Comparison of ENCODE assay signal across 8 mouse cellular contexts in the genomic region with DNA sequence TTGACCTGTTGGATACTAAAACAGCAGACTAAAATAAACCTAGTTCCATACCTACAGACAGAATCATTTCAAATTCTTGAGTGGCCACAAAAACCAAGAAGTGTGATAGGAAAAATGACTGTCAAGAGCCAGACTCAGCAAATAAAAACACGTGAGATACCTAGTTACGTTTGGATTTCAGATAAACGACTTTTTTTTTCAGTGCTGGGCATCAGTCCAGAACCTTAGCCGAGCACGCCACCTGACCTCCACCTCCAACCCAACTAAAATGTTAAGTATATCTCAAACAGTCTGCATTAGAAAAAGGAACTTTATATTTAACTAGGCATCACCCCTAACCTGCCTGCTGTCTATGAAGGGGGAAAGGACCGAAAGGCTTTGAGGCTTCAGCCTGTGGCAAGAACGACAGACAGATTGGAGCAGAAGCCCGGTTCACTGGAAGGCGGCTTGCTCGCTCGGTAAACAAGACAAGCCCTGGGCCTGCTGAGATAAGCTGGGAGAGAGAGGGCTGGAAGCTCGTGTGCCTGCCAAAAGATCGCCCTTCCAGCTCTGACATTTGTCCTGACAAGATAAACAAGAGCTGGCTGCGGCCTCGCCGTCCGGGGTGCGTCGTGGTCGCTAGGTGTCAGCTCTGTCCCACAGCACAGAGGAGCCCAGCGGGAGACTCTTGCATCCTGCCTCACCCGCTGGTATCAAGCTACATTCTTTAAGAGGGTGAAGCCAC. TPM values are rescaled to one million over a fixed set of nuclear protein-coding genes. Genes with fewer than 3 reads are reported as not detected.
DNase-seq lines count a peak whose midpoint lies in the region; ATAC-seq and TF ChIP-seq lines count a peak whose summit lies in the region.

No protein-coding gene starts in this region.

- peak; percentile 90 for ATAC-seq in forebrain, embryonic 16.5 days
- ATAC-seq in lung, embryonic 14.5 days (ENCODE audit: insufficient read depth) = peak; percentile 93

- no peak overlapping the region for H3K27ac ChIP-seq in forebrain, embryonic 16.5 days (ENCODE audit: low read length)
- peak overlapping the region; percentile 85 for H3K27ac ChIP-seq in lung, embryonic 14.5 days (ENCODE audit: low read depth)
- no peak overlapping the region for H3K27ac ChIP-seq in olfactory bulb, adult 2 months (ENCODE audit: insufficient read depth, low read depth, low read length)
- H3K27ac ChIP-seq in thymus, adult 2 months (ENCODE audit: control insufficient read depth, insufficient read depth, low read length) = no peak overlapping the region

- H3K4me2 ChIP-seq in forebrain, embryonic 16.5 days (ENCODE audit: low read length) = peak overlapping the region; percentile 51
- peak overlapping the region; percentile 72 for H3K4me2 ChIP-seq in lung, embryonic 14.5 days

- no peaks in the 10 kb centered on the region for H3K27me3 ChIP-seq in forebrain, embryonic 16.5 days (replicated peaks; ENCODE audit: control insufficient read depth, insufficient read depth, low read length)
- no peaks in the 10 kb centered on the region for H3K27me3 ChIP-seq in lung, embryonic 14.5 days (ENCODE audit: insufficient read depth, low read length)
- no peaks in the 10 kb centered on the region; the same call in 1 of the 2 replicates for H3K27me3 ChIP-seq in thymus, adult 2 months (ENCODE audit: control insufficient read depth, insufficient read depth, low read length)

- peaks cover 20% of the 10 kb centered on the region for H3K4me1 ChIP-seq in forebrain, embryonic 16.5 days (replicated peaks; ENCODE audit: control insufficient read depth, insufficient read depth, low read length)
- H3K4me1 ChIP-seq in lung, embryonic 14.5 days (ENCODE audit: insufficient read depth) = peaks cover 9% of the 10 kb centered on the region; the same call in 1 of the 2 replicates
- peaks cover 7% of the 10 kb centered on the region for H3K4me1 ChIP-seq in olfactory bulb, adult 2 months (ENCODE audit: control insufficient read depth, insufficient read depth, low read length)
- H3K4me1 ChIP-seq in thymus, adult 2 months (replicated peaks; ENCODE audit: control insufficient read depth, insufficient read depth, low read length) = peaks cover 2% of the 10 kb centered on the region; the same call in 1 of the 2 replicates

- TF ChIP-seq POLR2A in olfactory bulb, adult 2 months (IDR thresholded peaks at IDR 0.05; ENCODE audit: insufficient read depth, low read depth, low read length) = no peak
- TF ChIP-seq POLR2A in thymus, adult 2 months (IDR thresholded peaks at IDR 0.05; ENCODE audit: control insufficient read depth, extremely low read depth, insufficient read depth, low read length, poor library complexity) = no peak

- no peak overlapping the region; the same call in 1 of the 2 replicates for H3K4me3 ChIP-seq in forebrain, embryonic 16.5 days (replicated peaks; ENCODE audit: low read length)
- H3K4me3 ChIP-seq in lung, embryonic 14.5 days (ENCODE audit: low read depth, low read length) = peak overlapping the region; percentile 12; the same call in 1 of the 2 replicates
- 0 out of 2 replicates have a peak overlapping the region, but pooled peaks have one; percentile 14 for H3K4me3 ChIP-seq in olfactory bulb, adult 2 months (ENCODE audit: insufficient read depth, low read depth, low read length)
- no peak overlapping the region for H3K4me3 ChIP-seq in thymus, adult 2 months (ENCODE audit: control insufficient read depth, insufficient read depth, low read length)

- no peaks in the 10 kb centered on the region for H3K9me3 ChIP-seq in forebrain, embryonic 16.5 days (ENCODE audit: control insufficient read depth, low read length)
- no peaks in the 10 kb centered on the region for H3K9me3 ChIP-seq in lung, embryonic 14.5 days (ENCODE audit: low read depth, low read length)

- intact Hi-C loops in heart, postnatal 36 days (cut with DNase I) = loop anchor here (1.0 to 5.0 kb wide), 5 partner anchors 21 to 390 kb away; a partner anchor contains a TSS

- 11% methylated on average over 22 of the region's 22 CpGs for WGBS in forebrain, embryonic 16.5 days
- 3% methylated on average over 22 of the region's 22 CpGs for WGBS in lung, embryonic 14.5 days
- WGBS in olfactory bulb, adult 2 months = 34% methylated on average over 22 of the region's 22 CpGs
- WGBS in thymus, adult 2 months = 22% methylated on average over 22 of the region's 22 CpGs

- peak; percentile 81 for TF ChIP-seq CTCF in lung, embryonic 14.5 days (IDR thresholded peaks at IDR 0.05; ENCODE audit: low read depth)
- TF ChIP-seq CTCF in olfactory bulb, adult 2 months (IDR thresholded peaks at IDR 0.05; ENCODE audit: insufficient read depth, low read depth, low read length) = 0 out of 2 replicates have a peak, but pooled peaks have one; percentile 35
- TF ChIP-seq CTCF in thymus, adult 2 months (IDR thresholded peaks at IDR 0.05; ENCODE audit: borderline replicate concordance, control insufficient read depth, extremely low read depth, insufficient read depth, low read length, poor library complexity) = peak; percentile 84; the same call in 1 of the 2 replicates

- peak overlapping the region; percentile 31; the same call in 1 of the 2 replicates for H3K9ac ChIP-seq in forebrain, embryonic 16.5 days (replicated peaks; ENCODE audit: low read depth, low read length)
- H3K9ac ChIP-seq in lung, embryonic 14.5 days = peak overlapping the region; percentile 32

- DNase-seq in ES-CJ7 (ENCODE audit: low read depth, low spot score) = peak; percentile 80
- peak; percentile 91 for DNase-seq in cerebellum, adult 11-12 months
- DNase-seq in heart, postnatal 36 days = peak; percentile 78 to 82
- DNase-seq in layer of hippocampus, adult 8-10 months (ENCODE audit: low spot score in 2 of 2) = peak; percentile 49 to 73
- DNase-seq in lung, embryonic 14.5 days = peak; percentile 93
- DNase-seq in thymus, adult 2 months = peak; percentile 71

- H3K36me3 ChIP-seq in forebrain, embryonic 16.5 days (ENCODE audit: control insufficient read depth, insufficient read depth) = no peaks in the 10 kb centered on the region
- H3K36me3 ChIP-seq in lung, embryonic 14.5 days (ENCODE audit: insufficient read depth) = no peaks in the 10 kb centered on the region
- no peaks in the 10 kb centered on the region for H3K36me3 ChIP-seq in thymus, adult 2 months (ENCODE audit: control insufficient read depth, insufficient read depth, low read length)

RNA-seq across cellular contexts. Expression of a gene that starts 32.8 kb away (rescaled TPM):
- polyA plus RNA-seq in forebrain, embryonic 16.5 days (2015; fragmentation: Nextera tagmentation; extraction: Ambion mirVana) = 26.0 and 26.1 TPM in 2 replicates
- total RNA-seq in heart, postnatal 36 days (2021) = 10 to 100 TPM; 30.3 to 31.9 TPM
- 10 to 100 TPM; 26.9 to 35.8 (median 30.0) TPM for total RNA-seq in layer of hippocampus, adult 8-10 months (2022)
- 29.4 and 33.3 TPM in 2 replicates for polyA plus RNA-seq in lung, embryonic 14.5 days (2014; fragmentation: Nextera tagmentation; extraction: Ambion mirVana)
- polyA plus RNA-seq in olfactory bulb, adult 2 months (2012; ENCODE audit: insufficient read depth, insufficient read length, low replicate concordance, missing spikeins) = not detected in 2 replicates
- 13.3 and 14.4 TPM in 2 replicates for polyA plus RNA-seq in thymus, adult 2 months (2012; rRNA removed)

RNA-seq across cellular contexts. Expression of a gene that starts 32.9 kb away (rescaled TPM):
- 15.0 and 16.3 TPM in 2 replicates for polyA plus RNA-seq in forebrain, embryonic 16.5 days (2015; fragmentation: Nextera tagmentation; extraction: Ambion mirVana)
- total RNA-seq in heart, postnatal 36 days (2021) = 10 to 100 TPM; 47.4 to 53.7 TPM
- total RNA-seq in layer of hippocampus, adult 8-10 months (2022) = 10 to 100 TPM; 15.5 to 24.9 (median 18.6) TPM
- 13.1 and 14.5 TPM in 2 replicates for polyA plus RNA-seq in lung, embryonic 14.5 days (2014; fragmentation: Nextera tagmentation; extraction: Ambion mirVana)
- not detected in 2 replicates for polyA plus RNA-seq in olfactory bulb, adult 2 months (2012; ENCODE audit: insufficient read depth, insufficient read length, low replicate concordance, missing spikeins)
- 4.0 and 5.0 TPM in 2 replicates for polyA plus RNA-seq in thymus, adult 2 months (2012; rRNA removed)

RNA-seq across cellular contexts. Expression of a gene that starts 33.5 kb away (rescaled TPM):
- 4.9 and 6.9 TPM in 2 replicates for polyA plus RNA-seq in forebrain, embryonic 16.5 days (2015; fragmentation: Nextera tagmentation; extraction: Ambion mirVana)
- 10 to 100 TPM in 1 of 2 experiments, 1 to 10 TPM in 1; 6.3 to 13.9 TPM for total RNA-seq in heart, postnatal 36 days (2021)
- 10 to 100 TPM; 20.1 to 27.1 (median 24.5) TPM for total RNA-seq in layer of hippocampus, adult 8-10 months (2022)
- 1.6 and 1.8 TPM in 2 replicates for polyA plus RNA-seq in lung, embryonic 14.5 days (2014; fragmentation: Nextera tagmentation; extraction: Ambion mirVana)
- polyA plus RNA-seq in olfactory bulb, adult 2 months (2012; ENCODE audit: insufficient read depth, insufficient read length, low replicate concordance, missing spikeins) = not detected in 2 replicates
- polyA plus RNA-seq in thymus, adult 2 months (2012; rRNA removed) = 2.5 TPM in 2 replicates

Comparison
In these comparisons a context has a peak if more than half of its experiments do, and no peak if none do; other contexts are left out.
1. H3K4me3 ChIP-seq: peak in lung, embryonic 14.5 days (single experiment) and olfactory bulb, adult 2 months (single experiment); none in forebrain, embryonic 16.5 days (single experiment) and thymus, adult 2 months (single experiment).
2. RNA of a gene that starts 32.8 kb away (polyA plus RNA-seq): 29.4 to 33.3 TPM in lung, embryonic 14.5 days, 26.0 to 26.1 TPM in forebrain, embryonic 16.5 days and 13.3 to 14.4 TPM in thymus, adult 2 months; not detected in olfactory bulb, adult 2 months; every median in the first group is over 10 times any median in the second.
3. Peak in every context shown above with its lines, with median percentiles within 50 percentile points of each other: DNase-seq and CTCF ChIP-seq.